8 mouse cellular contexts compared by ENCODE assay signal in the genomic region with DNA sequence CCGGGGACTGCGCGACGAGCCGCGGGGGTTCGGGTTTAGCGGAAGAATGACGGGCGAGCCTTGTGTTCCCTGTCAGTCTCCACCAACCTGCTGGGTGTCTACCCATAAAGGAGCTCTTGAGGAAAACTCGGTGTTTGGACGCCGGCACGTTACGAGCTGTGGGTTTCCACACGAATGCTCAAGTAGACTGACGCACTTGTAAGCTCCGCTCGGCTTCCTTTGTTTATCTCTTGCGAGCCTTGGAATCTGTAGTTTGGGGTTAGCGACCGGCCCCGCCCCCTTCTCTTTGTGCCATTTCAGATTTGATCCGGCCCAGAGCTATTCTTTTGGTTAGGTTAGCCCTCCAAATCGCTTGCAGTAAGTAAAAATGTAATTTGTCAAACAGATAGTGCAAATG. TPM values are rescaled to one million over a fixed set of nuclear protein-coding genes. Genes with fewer than 3 reads are reported as not detected.
DNase-seq lines count a peak whose midpoint lies in the region; ATAC-seq lines count a peak whose summit lies in the region.

No protein-coding gene starts in this region.

- intact Hi-C loops in left cerebral cortex, postnatal 14 days (cut with DNase I), result no loop called here

- peak overlapping the region; percentile 78 for H3K9ac ChIP-seq in embryonic facial prominence, embryonic 14.5 days (ENCODE audit: low read depth, low read length)
- H3K9ac ChIP-seq in intestine, embryonic 15.5 days, result peak overlapping the region; percentile 81

- no peaks in the 10 kb centered on the region for H3K36me3 ChIP-seq in embryonic facial prominence, embryonic 14.5 days (ENCODE audit: control insufficient read depth, insufficient read depth, low read length)
- no peaks in the 10 kb centered on the region for H3K36me3 ChIP-seq in intestine, embryonic 15.5 days

- peak; percentile 16 for DNase-seq in heart, adult 8-10 months (ENCODE audit: low spot score)
- no peak for DNase-seq in heart, postnatal 4 days
- DNase-seq in ES-CJ7 (ENCODE audit: low read depth, low spot score), result peak; percentile 77
- peak; percentile 83 for DNase-seq in embryonic facial prominence, embryonic 14.5 days (ENCODE audit: low spot score)
- peak; percentile 72 for DNase-seq in lung, postnatal 36 days
- no peak for DNase-seq in thymus, postnatal 0 days (ENCODE audit: low spot score)
- no peak for DNase-seq in left cerebral cortex, postnatal 14 days (ENCODE audit: low spot score in 2 of 2)

- H3K9me3 ChIP-seq in embryonic facial prominence, embryonic 14.5 days (ENCODE audit: control insufficient read depth, low read length), result no peaks in the 10 kb centered on the region
- no peaks in the 10 kb centered on the region for H3K9me3 ChIP-seq in intestine, embryonic 15.5 days

- peak overlapping the region; percentile 95 for H3K27ac ChIP-seq in embryonic facial prominence, embryonic 14.5 days (replicated peaks; ENCODE audit: low read depth, low read length)
- peak overlapping the region; percentile 98 for H3K27ac ChIP-seq in intestine, embryonic 15.5 days

- peak overlapping the region; percentile 72 for H3K4me2 ChIP-seq in embryonic facial prominence, embryonic 14.5 days (ENCODE audit: low read depth, low read length)
- H3K4me2 ChIP-seq in intestine, embryonic 15.5 days (replicated peaks), result peak overlapping the region; percentile 62

- H3K27me3 ChIP-seq in embryonic facial prominence, embryonic 14.5 days (replicated peaks; ENCODE audit: control insufficient read depth, insufficient read depth, low read length), result no peaks in the 10 kb centered on the region
- H3K27me3 ChIP-seq in intestine, embryonic 15.5 days (replicated peaks), result no peaks in the 10 kb centered on the region

- ATAC-seq in embryonic facial prominence, embryonic 14.5 days (ENCODE audit: low read depth), result no peak; the same call in 1 of the 2 replicates
- ATAC-seq in intestine, embryonic 15.5 days, result no peak; the same call in 1 of the 2 replicates

- H3K4me3 ChIP-seq in embryonic facial prominence, embryonic 14.5 days (ENCODE audit: low read depth, low read length), result peak overlapping the region; percentile 73
- peak overlapping the region; percentile 87 for H3K4me3 ChIP-seq in intestine, embryonic 15.5 days (replicated peaks)

- WGBS in embryonic facial prominence, embryonic 14.5 days, result 0% methylated on average over 20 of the region's 25 CpGs
- WGBS in intestine, embryonic 15.5 days, result under 1% methylated on average over 25 of the region's 25 CpGs

- peaks cover 11% of the 10 kb centered on the region for H3K4me1 ChIP-seq in embryonic facial prominence, embryonic 14.5 days (ENCODE audit: control insufficient read depth, insufficient read depth, low read length)
- no peaks in the 10 kb centered on the region for H3K4me1 ChIP-seq in intestine, embryonic 15.5 days (replicated peaks)

RNA-seq across cellular contexts. Expression of gene Avl9, which starts 0.6 kb away (rescaled TPM):
- 1 to 10 TPM; 5.1 to 5.8 (median 5.4) TPM for total RNA-seq in heart, adult 8-10 months (2022)
- 10 to 100 TPM in 1 of 2 experiments, 1 to 10 TPM in 1; 9.1 to 10.7 TPM for total RNA-seq in heart, postnatal 4 days (2021)
- polyA plus RNA-seq in embryonic facial prominence, embryonic 14.5 days (2014; fragmentation: Nextera tagmentation; extraction: Ambion mirVana), result 13.1 and 14.6 TPM in 2 replicates
- 12.0 and 12.9 TPM in 2 replicates for polyA plus RNA-seq in intestine, embryonic 15.5 days (2015; fragmentation: Nextera tagmentation; extraction: Ambion mirVana)
- 16.6 and 20.0 TPM in 2 replicates for polyA plus RNA-seq in thymus, postnatal 0 days (2015; fragmentation: Nextera tagmentation; extraction: Ambion mirVana)
- total RNA-seq in left cerebral cortex, postnatal 14 days (2021), result 10 to 100 TPM; 32.8 to 35.9 TPM

RNA-seq across cellular contexts. Expression of gene Lsm5, which starts 10.8 kb away (rescaled TPM):
- total RNA-seq in heart, adult 8-10 months (2022), result 10 to 100 TPM in 2 of 4 experiments, 1 to 10 TPM in 2; 8.3 to 19.9 (median 12.9) TPM
- 10 to 100 TPM; 35.2 to 37.5 TPM for total RNA-seq in heart, postnatal 4 days (2021)
- 122 and 133 TPM in 2 replicates for polyA plus RNA-seq in embryonic facial prominence, embryonic 14.5 days (2014; fragmentation: Nextera tagmentation; extraction: Ambion mirVana)
- polyA plus RNA-seq in intestine, embryonic 15.5 days (2015; fragmentation: Nextera tagmentation; extraction: Ambion mirVana), result 116 and 146 TPM in 2 replicates
- 260 TPM in 2 replicates for polyA plus RNA-seq in thymus, postnatal 0 days (2015; fragmentation: Nextera tagmentation; extraction: Ambion mirVana)
- 10 to 100 TPM; 16.9 to 18.7 TPM for total RNA-seq in left cerebral cortex, postnatal 14 days (2021)

Comparison
In these comparisons a context has a peak if more than half of its experiments do, and no peak if none do; other contexts are left out.
1. DNase-seq: peak in heart, adult 8-10 months (single experiment), ES-CJ7 (single experiment), embryonic facial prominence, embryonic 14.5 days (single experiment) and lung, postnatal 36 days (single experiment); none in heart, postnatal 4 days (single experiment), thymus, postnatal 0 days (single experiment) and left cerebral cortex, postnatal 14 days (0 of 2).